Mouse (Mus musculus) gastrocnemius, postnatal 25 days (tissue): ENCODE data around the gene Cdh13. TPM values are rescaled to one million over a fixed set of nuclear protein-coding genes. Genes with fewer than 3 reads are reported as not detected.

ENCODE experiments used
- DNase-seq: peaks from one replicate; pipeline ENCODE4 v3.0.0; 2022
- total RNA-seq, 2 experiments: library from RNA; stranded (reverse); gene quantifications; 1 replicate in 1 of 2; 2 replicates in 1 of 2; pipeline ENCODE4 v1.2.3; 2021

Cdh13 gene
- total RNA-seq, 2 experiments from 2014 or later = 102 to 124 TPM

GRCm38 (mm10) chr8:118956109-118956508 is 672.6 kb downstream of the Cdh13 start:
- no peak for DNase-seq

GRCm38 (mm10) chr8:118961877-118962545 is 678.5 kb downstream of the Cdh13 start:
- DNase-seq = no peak

GRCm38 (mm10) chr8:118965101-118965840 is 681.7 kb downstream of the Cdh13 start:
- no peak for DNase-seq

GRCm38 (mm10) chr8:118968896-118969295 is 685.4 kb downstream of the Cdh13 start:
- DNase-seq = no peak

GRCm38 (mm10) chr8:118979800-118980199 is 696.3 kb downstream of the Cdh13 start:
- DNase-seq = no peak

GRCm38 (mm10) chr8:118983724-118984123 is 700.2 kb downstream of the Cdh13 start:
- no peak for DNase-seq

GRCm38 (mm10) chr8:118986796-118987195 is 703.3 kb downstream of the Cdh13 start:
- DNase-seq = no peak

- no peak for DNase-seq
These were observed 712.2 kb downstream of the Cdh13 start for GRCm38 (mm10) chr8:118995641-118996188.

- no peak for DNase-seq
These were observed 717.1 kb downstream of the Cdh13 start for GRCm38 (mm10) chr8:119000595-119000994.

GRCm38 (mm10) chr8:119004821-119005220 is 721.3 kb downstream of the Cdh13 start:
- DNase-seq = no peak

- DNase-seq = no peak
These were observed 735.1 kb downstream of the Cdh13 start for GRCm38 (mm10) chr8:119018675-119019074.

- DNase-seq = no peak
These were observed 737.2 kb downstream of the Cdh13 start for GRCm38 (mm10) chr8:119020781-119021180.

GRCm38 (mm10) chr8:119021478-119021877 is 737.9 kb downstream of the Cdh13 start:
- no peak for DNase-seq

GRCm38 (mm10) chr8:119022301-119022870 is 738.9 kb downstream of the Cdh13 start:
- no peak for DNase-seq

- DNase-seq = no peak
These were observed 749.9 kb downstream of the Cdh13 start for GRCm38 (mm10) chr8:119033398-119033797.

GRCm38 (mm10) chr8:119034037-119034436 is 750.5 kb downstream of the Cdh13 start:
- DNase-seq = no peak

- DNase-seq = no peak
These were observed 751.6 kb downstream of the Cdh13 start for GRCm38 (mm10) chr8:119035126-119035525.

GRCm38 (mm10) chr8:119037571-119037970 is 754.0 kb downstream of the Cdh13 start:
- DNase-seq = no peak

- DNase-seq = no peak
These were observed 755.8 kb downstream of the Cdh13 start for GRCm38 (mm10) chr8:119039358-119039757.

- DNase-seq = no peak
These were observed 774.3 kb downstream of the Cdh13 start for GRCm38 (mm10) chr8:119057876-119058275.

- no peak for DNase-seq
These were observed 778.1 kb downstream of the Cdh13 start for GRCm38 (mm10) chr8:119061671-119062070.

GRCm38 (mm10) chr8:119064523-119064922 is 781.0 kb downstream of the Cdh13 start:
- no peak for DNase-seq

GRCm38 (mm10) chr8:119072291-119072690 is 788.8 kb downstream of the Cdh13 start:
- no peak for DNase-seq
